Mouse (Mus musculus) forebrain, embryonic 12.5 days (tissue): ENCODE measurements around the gene Phf5a. TPM values are rescaled to one million over a fixed set of nuclear protein-coding genes. Genes with fewer than 3 reads are reported as not detected.

Experiments used
- ATAC-seq: fragments of 200-750 bp; cut with Nextera tagmentation; 2 replicates; pipeline ENCODE4 v1.8.0; 2017; ENCODE audit warnings: moderate TSS enrichment; ENCODE audit not compliant: low FRiP score
- H3K27ac ChIP-seq: fragments of 300-500 bp; sonication (generic); 2 replicates; pipeline ENCODE4 v1.5.1; 2016; ENCODE audit warnings: mild to moderate bottlenecking
- H3K27me3 ChIP-seq: fragments of 300-500 bp; sonication (generic); 2 replicates; pipeline ENCODE4 v1.6.1; 2016; ENCODE audit warnings: mild to moderate bottlenecking
- H3K36me3 ChIP-seq: fragments of 300-500 bp; sonication (generic); replicated peaks from 2 replicates; pipeline ENCODE4 v1.6.1; 2016; ENCODE audit warnings: mild to moderate bottlenecking
- H3K4me1 ChIP-seq: fragments of 300-500 bp; sonication (generic); 2 replicates; pipeline ENCODE4 v1.6.1; 2016
- H3K4me2 ChIP-seq: fragments of 300-500 bp; sonication (generic); 2 replicates; pipeline ENCODE4 v1.6.1; 2016; ENCODE audit warnings: mild to moderate bottlenecking, moderate library complexity
- H3K4me3 ChIP-seq: fragments of 300-500 bp; sonication (generic); replicated peaks from 2 replicates; pipeline ENCODE4 v1.5.1; 2016; ENCODE audit warnings: mild to moderate bottlenecking
- H3K9ac ChIP-seq: fragments of 300-500 bp; sonication (generic); 2 replicates; pipeline ENCODE4 v1.6.1; 2016; ENCODE audit warnings: mild to moderate bottlenecking
- H3K9me3 ChIP-seq: fragments of 300-500 bp; sonication (generic); 2 replicates; pipeline ENCODE4 v1.6.1; 2016
- WGBS: fragments of 180-500 bp; shearing (Covaris S2); methylation state at CpG from one replicate; pipeline ENCODE4 v1.1.7; 2016; 5-methylcytosine and 5-hydroxymethylcytosine counted together
- polyA plus RNA-seq: library from polyadenylated mRNA; unstranded; fragments of >200 nt; fragmentation: Nextera tagmentation; extraction: Ambion mirVana; gene quantifications from 2 replicates; pipeline ENCODE4 v1.2.1, GENCODE M21; 2016

Gene Phf5a
- polyA plus RNA-seq, 1 experiment from 2014 or later: 140 TPM

- H3K4me1 ChIP-seq: peaks cover 11% of the 10 kb centered on the region
- no peak overlapping the region for H3K4me3 ChIP-seq
- no peaks in the 10 kb centered on the region for H3K36me3 ChIP-seq
- H3K4me2 ChIP-seq: no peak overlapping the region
- ATAC-seq: no peak
- H3K27me3 ChIP-seq: peaks cover 9% of the 10 kb centered on the region
- no peak overlapping the region for H3K9ac ChIP-seq
- H3K27ac ChIP-seq: 0 out of 2 replicates have a peak overlapping the region, but pooled peaks have one; percentile 42
- WGBS: 69% methylated on average over 5 of the region's 5 CpGs
- H3K9me3 ChIP-seq: no peaks in the 10 kb centered on the region
Observed at GRCm38 (mm10) chr15:81839634-81840033, 32.1 kb downstream of the Phf5a start.

DNA sequence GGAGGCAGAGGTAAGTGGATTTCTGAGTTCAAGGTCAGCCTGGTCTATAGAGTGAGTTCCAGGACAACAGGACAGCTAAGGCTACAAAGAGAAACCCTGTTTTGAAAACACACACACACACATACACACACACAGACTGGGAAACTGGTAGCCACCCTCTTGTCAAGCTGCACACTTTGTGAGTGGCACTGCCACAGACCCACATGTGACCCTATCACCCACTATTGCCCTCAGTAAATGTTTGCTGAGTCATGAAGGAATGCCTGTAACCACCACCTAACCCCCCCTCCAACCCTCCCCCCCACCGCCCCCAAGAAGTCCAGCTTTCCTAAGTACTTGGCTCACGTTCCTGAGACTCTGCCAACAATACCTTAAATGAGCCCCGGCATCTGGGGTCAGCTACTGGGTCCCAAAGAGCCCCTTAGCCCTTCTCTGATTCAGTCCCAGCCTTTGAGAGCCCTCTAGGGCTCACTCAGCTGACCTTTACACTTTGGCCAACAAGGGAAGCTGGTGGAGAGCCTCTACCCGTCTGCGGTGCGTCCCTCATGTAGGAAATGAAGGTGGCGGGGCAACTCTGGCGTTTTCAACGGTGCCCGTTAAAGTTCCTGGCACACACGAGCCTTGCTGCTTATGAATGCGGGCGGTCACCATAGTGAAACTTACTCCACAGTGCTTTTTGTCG is 33.0 kb downstream of the Phf5a start:
- Histone ChIP-seq H3K27me3 (peaks cover 13% of the 10 kb centered on the region), H3K4me3 (no peak overlapping the region), H3K9ac (no peak overlapping the region), H3K9me3 (no peaks in the 10 kb centered on the region), H3K27ac (no peak overlapping the region), H3K4me2 (no peak overlapping the region), H3K36me3 (no peaks in the 10 kb centered on the region), H3K4me1 (peaks cover 11% of the 10 kb centered on the region)
- 75% methylated on average over 14 of the region's 14 CpGs for whole genome bisulfite sequencing
- no peak for ATAC-seq

DNA sequence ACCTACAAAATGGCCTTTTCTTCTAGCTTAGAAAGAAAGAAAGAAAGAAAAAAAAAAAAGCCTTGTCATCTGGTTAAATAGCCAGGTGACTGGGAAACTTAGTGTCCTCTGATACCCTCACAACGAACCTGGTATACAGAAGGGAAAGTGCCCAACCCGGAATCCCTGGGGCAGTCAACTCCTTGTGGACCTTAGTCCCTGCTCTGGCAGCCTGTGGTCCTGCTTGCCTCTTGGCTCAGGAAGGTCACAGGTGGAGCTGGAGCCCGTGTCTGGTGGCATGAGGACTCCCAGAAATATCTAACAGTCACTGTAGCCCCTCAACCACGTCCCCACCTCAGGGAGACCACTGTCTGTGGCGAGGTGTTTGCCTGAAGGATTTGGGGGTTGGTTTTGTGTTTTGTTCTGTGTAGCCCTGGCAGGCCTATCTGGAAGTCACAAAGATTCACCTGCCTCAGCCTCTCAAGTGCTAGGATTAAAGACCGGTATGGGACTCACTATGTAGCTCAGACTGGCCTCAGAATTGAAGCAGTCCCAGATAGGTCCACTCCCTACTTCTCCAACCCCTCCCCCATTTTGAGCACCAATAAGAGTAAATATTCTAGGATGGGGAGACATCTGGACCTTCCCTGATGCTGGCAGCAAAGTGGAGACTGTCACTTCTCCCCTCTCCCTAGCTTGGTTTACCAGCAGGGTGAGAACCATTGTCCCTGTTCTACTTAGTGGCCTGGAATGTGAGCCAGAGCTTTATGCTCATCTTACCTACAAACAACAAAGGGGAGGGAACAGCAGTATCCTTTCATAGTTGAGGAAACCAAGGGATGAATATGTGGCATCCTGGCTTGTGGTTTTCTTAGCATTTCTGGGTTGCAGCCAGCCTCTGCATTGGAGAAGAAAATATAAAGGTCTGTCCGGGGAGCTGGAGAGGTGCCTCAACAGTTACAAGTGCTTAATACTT is 34.5 kb downstream of the Phf5a start:
- H3K9ac ChIP-seq: no peak overlapping the region
- peak overlapping the region; percentile 52 for H3K4me2 ChIP-seq

GRCm38 (mm10) chr15:81836124-81836821 is 35.4 kb downstream of the Phf5a start:
- Histone ChIP-seq H3K9ac (peak overlapping the region; percentile 33), H3K4me3 (peak overlapping the region; percentile 25), H3K4me2 (peak overlapping the region; percentile 52), H3K36me3 (no peaks in the 10 kb centered on the region), H3K27me3 (peaks cover 13% of the 10 kb centered on the region), H3K27ac (peak overlapping the region; percentile 15; the same call in 1 of the 2 replicates), H3K9me3 (no peaks in the 10 kb centered on the region), H3K4me1 (peaks cover 11% of the 10 kb centered on the region)
- WGBS: 3% methylated on average over 33 of the region's 33 CpGs
- ATAC-seq: peak; percentile 75

More for the DNA sequence above, 34.5 kb downstream of the Phf5a start:
- H3K27me3 ChIP-seq: peaks cover 13% of the 10 kb centered on the region
- no peak overlapping the region for H3K4me3 ChIP-seq
- no peak for ATAC-seq
- peaks cover 11% of the 10 kb centered on the region for H3K4me1 ChIP-seq
- 58% methylated on average over 7 of the region's 7 CpGs for WGBS
- no peaks in the 10 kb centered on the region for H3K9me3 ChIP-seq
- no peaks in the 10 kb centered on the region for H3K36me3 ChIP-seq
- H3K27ac ChIP-seq: no peak overlapping the region

- no peak overlapping the region; the same call in 1 of the 2 replicates for H3K9ac ChIP-seq
- no peaks in the 10 kb centered on the region for H3K9me3 ChIP-seq
- no peak for ATAC-seq
- no peak overlapping the region for H3K4me3 ChIP-seq
- H3K27me3 ChIP-seq: peaks cover 13% of the 10 kb centered on the region
- WGBS: 74% methylated on average over 10 of the region's 10 CpGs
- H3K4me1 ChIP-seq: peaks cover 15% of the 10 kb centered on the region
- H3K27ac ChIP-seq: no peak overlapping the region
- H3K36me3 ChIP-seq: no peaks in the 10 kb centered on the region
- H3K4me2 ChIP-seq: no peak overlapping the region; the same call in 1 of the 2 replicates
Observed at GRCm38 (mm10) chr15:81835007-81835880, 36.5 kb downstream of the Phf5a start.

DNA sequence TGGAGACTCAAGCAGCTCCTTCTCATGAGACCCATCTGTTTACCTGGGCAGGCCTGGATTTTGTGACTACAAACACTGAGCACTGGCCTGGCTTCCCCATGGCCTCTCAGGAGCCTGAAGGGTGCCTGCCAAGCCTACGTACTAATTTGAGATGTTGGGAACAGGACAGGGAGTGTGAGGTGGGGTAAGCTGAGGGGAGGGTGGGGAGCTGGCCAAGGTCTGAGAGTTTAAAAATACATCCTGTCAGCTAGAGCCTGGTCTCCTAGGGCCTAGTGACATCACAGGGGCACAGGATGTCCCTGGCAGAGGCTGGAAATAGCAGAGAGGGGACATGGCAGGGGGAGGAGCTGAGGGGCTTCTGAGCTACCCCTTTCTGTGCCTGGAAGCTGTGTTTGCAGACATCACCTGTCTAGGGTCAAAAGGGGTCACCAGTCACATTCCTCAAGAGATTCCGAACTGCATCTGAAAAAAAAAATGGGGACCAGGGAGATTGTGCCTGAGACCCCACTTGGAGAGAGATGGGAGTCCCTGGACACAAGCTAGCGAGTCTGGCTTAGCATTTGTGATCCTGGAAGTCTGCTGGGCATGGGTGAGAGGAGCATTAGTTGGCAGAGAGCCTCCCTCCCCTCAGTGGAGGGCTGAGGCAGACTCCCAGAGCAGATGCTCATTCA is 37.4 kb downstream of the Phf5a start:
- no peak overlapping the region for H3K4me3 ChIP-seq
- no peak overlapping the region for H3K27ac ChIP-seq
- no peak for ATAC-seq
- no peaks in the 10 kb centered on the region for H3K9me3 ChIP-seq
- H3K27me3 ChIP-seq: peaks cover 13% of the 10 kb centered on the region
- no peak overlapping the region for H3K9ac ChIP-seq
- H3K4me1 ChIP-seq: peaks cover 15% of the 10 kb centered on the region
- 58% methylated on average over 3 of the region's 3 CpGs for WGBS
- no peaks in the 10 kb centered on the region for H3K36me3 ChIP-seq
- H3K4me2 ChIP-seq: no peak overlapping the region

DNA sequence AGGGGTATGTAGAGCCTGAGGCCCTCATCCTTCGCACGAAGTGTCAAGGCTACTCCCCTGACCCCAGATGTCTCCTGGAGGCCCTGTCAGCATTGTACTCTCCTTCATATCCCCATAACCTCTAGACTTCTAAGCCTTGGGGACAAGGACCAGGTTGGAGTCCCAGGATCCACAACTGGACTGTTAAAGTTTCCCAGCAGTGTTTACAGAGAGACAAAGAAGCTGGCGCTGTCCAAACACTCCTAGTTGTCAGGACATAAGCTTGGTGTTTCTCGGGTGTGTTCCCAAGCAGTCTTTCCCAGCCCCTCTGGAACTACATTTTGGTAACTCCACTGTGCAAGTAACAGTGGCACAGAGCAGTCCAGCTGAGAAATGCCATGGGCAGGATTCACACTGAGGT is 38.2 kb downstream of the Phf5a start:
- Histone ChIP-seq H3K4me2 (no peak overlapping the region), H3K36me3 (0 out of 2 replicates have a peak, but pooled peaks cover under 1% of the 10 kb centered on the region), H3K9ac (no peak overlapping the region), H3K9me3 (no peaks in the 10 kb centered on the region), H3K27ac (no peak overlapping the region), H3K4me1 (peaks cover 15% of the 10 kb centered on the region), H3K4me3 (no peak overlapping the region), H3K27me3 (peaks cover 13% of the 10 kb centered on the region)
- no peak for ATAC-seq
- 84% methylated on average over 4 of the region's 4 CpGs for WGBS

- Histone ChIP-seq H3K36me3 (0 out of 2 replicates have a peak, but pooled peaks cover 7% of the 10 kb centered on the region), H3K4me1 (peaks cover 15% of the 10 kb centered on the region), H3K4me2 (no peak overlapping the region), H3K27me3 (peaks cover 12% of the 10 kb centered on the region), H3K4me3 (no peak overlapping the region), H3K27ac (no peak overlapping the region), H3K9ac (no peak overlapping the region), H3K9me3 (no peaks in the 10 kb centered on the region)
- WGBS: 93% methylated on average over 3 of the region's 3 CpGs
- no peak for ATAC-seq
Observed at GRCm38 (mm10) chr15:81832219-81832618, 39.5 kb downstream of the Phf5a start.

DNA sequence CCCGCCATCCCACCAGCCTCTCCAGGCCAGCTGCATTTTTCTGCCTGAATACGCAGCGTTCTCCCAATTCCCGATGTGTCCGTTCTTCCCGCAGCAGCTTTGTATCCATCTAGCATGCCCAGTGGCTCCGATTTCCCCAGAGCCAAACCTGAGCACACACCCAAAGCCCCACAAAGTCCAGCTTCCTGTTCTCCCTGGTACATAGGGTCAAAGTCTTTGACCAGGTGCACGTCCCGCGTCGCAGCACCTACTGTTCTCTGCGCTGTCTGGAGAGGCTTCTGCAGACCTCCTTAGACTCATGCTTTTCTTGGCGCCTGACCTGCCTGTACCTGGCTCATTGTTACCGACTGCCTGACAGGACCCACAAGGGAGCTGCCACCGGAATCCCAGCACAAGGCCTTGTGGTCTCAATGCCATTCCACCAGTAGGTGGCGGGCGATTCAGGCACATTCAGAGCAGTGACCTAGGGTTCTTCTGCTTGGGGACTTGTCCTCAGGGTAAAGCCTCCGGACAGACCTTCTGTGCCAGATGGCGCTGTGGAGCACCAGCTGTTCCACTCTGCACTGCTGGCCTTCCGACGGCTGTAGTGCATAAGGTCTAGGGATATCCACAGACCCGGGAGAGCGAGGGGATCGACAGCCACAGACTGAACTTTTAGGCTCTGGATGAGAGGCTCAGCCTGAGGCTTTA is 40.4 kb downstream of the Phf5a start:
- Histone ChIP-seq H3K36me3 (peaks cover 15% of the 10 kb centered on the region), H3K27me3 (peaks cover 6% of the 10 kb centered on the region; the same call in 1 of the 2 replicates), H3K4me3 (no peak overlapping the region), H3K9me3 (no peaks in the 10 kb centered on the region), H3K4me1 (peaks cover 11% of the 10 kb centered on the region), H3K27ac (peak overlapping the region; percentile 63; the same call in 1 of the 2 replicates), H3K4me2 (peak overlapping the region; percentile 29), H3K9ac (0 out of 2 replicates have a peak overlapping the region, but pooled peaks have one; percentile 38)
- 17% methylated on average over 24 of the region's 24 CpGs for WGBS
- ATAC-seq: peak; percentile 82

DNA sequence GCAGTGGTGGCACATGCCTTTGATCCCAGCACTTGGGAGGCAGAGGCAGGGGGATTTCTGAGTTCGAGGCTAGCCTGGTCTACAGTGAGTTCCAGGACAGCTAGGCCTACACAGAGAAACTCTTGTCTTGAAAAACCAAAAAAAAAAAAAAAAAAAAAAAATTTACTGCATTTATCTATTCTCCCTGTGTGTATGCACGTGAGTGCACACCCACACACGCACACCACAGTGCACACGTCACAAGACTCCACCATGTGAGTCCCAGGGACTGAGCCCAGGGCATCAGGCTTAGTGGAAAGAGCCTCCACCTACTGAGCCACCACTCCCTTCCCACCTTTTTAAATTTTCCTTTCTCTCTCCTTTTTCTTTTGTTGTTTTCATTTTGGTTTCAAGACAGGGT is 41.2 kb downstream of the Phf5a start:
- H3K4me3 ChIP-seq: no peak overlapping the region
- no peaks in the 10 kb centered on the region for H3K9me3 ChIP-seq
- 93% methylated on average over 4 of the region's 4 CpGs for WGBS
- peaks cover 6% of the 10 kb centered on the region; the same call in 1 of the 2 replicates for H3K27me3 ChIP-seq
- ATAC-seq: no peak
- no peak overlapping the region for H3K9ac ChIP-seq
- no peak overlapping the region for H3K4me2 ChIP-seq
- H3K4me1 ChIP-seq: peaks cover 4% of the 10 kb centered on the region
- peaks cover 23% of the 10 kb centered on the region for H3K36me3 ChIP-seq
- H3K27ac ChIP-seq: no peak overlapping the region
